Mouse (Mus musculus): Measurements from ENCODE around the gene 2510009E07Rik. TPM values are rescaled to one million over a fixed set of nuclear protein-coding genes. Genes with fewer than 3 reads are reported as not detected.

Gene 2510009E07Rik
- polyA plus RNA-seq, 2 experiments, result 1.6 to 1.9 TPM

DNA sequence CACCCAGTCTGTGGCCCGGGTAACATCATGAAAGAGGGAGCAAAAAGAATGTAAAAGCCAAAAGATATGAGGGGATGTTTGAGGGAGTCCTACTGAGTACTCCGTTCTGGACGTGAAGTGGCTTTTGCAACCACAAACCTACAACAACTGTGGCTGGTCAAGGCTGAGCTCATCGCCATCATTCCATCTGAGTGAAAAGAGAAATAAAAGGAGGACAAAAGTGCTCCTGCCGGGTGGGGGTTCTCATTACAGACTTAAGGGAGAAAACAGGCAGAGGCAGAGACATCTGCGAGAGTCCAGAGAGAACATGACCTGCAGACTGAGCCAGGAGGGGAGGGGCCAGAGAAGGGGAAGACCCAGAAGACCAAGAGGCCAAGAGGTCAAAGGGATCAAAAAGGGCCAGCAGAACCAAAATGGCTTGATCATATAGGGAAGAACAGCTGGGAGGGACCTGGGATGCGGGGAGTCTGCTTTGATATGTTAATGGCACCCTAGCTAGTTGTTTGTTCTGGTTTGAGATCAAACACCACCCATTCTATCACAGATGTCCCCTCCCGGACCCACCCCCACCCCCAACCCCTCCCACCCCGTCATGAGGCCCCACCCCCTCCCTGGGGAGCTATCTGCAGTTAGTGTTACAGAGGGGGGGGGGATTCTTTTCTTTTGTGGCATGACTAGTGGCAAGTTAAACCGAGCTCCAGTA is 7.3 kb upstream of the 2510009E07Rik start:
- Histone ChIP-seq H3K4me2 (ENCODE audit: low read depth) (no peak overlapping the region), H3K27me3 (ENCODE audit: control insufficient read depth, insufficient read depth, low read length) (no peaks in the 10 kb centered on the region; the same call in 1 of the 2 replicates), H3K9ac (replicated peaks) (no peak overlapping the region), H3K9me3 (ENCODE audit: control insufficient read depth, low read length) (no peaks in the 10 kb centered on the region), H3K27ac (no peak overlapping the region), H3K36me3 (replicated peaks; ENCODE audit: control insufficient read depth, insufficient read depth, low read depth) (no peaks in the 10 kb centered on the region), H3K4me1 (replicated peaks; ENCODE audit: control insufficient read depth in 2 of 2, insufficient read depth in 2 of 2, low read length in 1 of 2) (no peaks in the 10 kb centered on the region), H3K4me3 (ENCODE audit: insufficient read depth in 1 of 2, low read depth in 2 of 2, low read length in 2 of 2) (no peak overlapping the region)
- TF ChIP-seq CTCF (IDR thresholded peaks at IDR 0.05; ENCODE audit: low read depth) (no peak), EP300 (IDR thresholded peaks at IDR 0.05; ENCODE audit: low read depth) (no peak)
- no peak for DNase-seq (ENCODE audit: low read depth in 3 of 3, low spot score in 3 of 3)
- ATAC-seq (ENCODE audit: insufficient read depth), result no peak
- 44% methylated on average over 10 of the region's 10 CpGs for WGBS (ENCODE audit: insufficient replicate concordance)

GRCm38 (mm10) chr16:21698136-21698535 is 3.7 kb upstream of the 2510009E07Rik start:
- peaks cover 28% of the 10 kb centered on the region for H3K27me3 ChIP-seq (ENCODE audit: control insufficient read depth, insufficient read depth, low read length)
- H3K4me3 ChIP-seq (ENCODE audit: insufficient read depth in 1 of 2, low read depth in 2 of 2, low read length in 2 of 2), result no peak overlapping the region
- ATAC-seq (ENCODE audit: insufficient read depth) (no peak), DNase-seq (ENCODE audit: low read depth in 3 of 3, low spot score in 3 of 3) (no peak)
- no peaks in the 10 kb centered on the region for H3K9me3 ChIP-seq (ENCODE audit: control insufficient read depth, low read length)
- WGBS (ENCODE audit: insufficient replicate concordance), result 28% methylated on average over 3 of the region's 3 CpGs
- no peaks in the 10 kb centered on the region for H3K36me3 ChIP-seq (replicated peaks; ENCODE audit: control insufficient read depth, insufficient read depth, low read depth)
- H3K4me2 ChIP-seq (ENCODE audit: low read depth), result no peak overlapping the region
- 0 out of 4 replicates have a peak, but pooled peaks cover 0 to under 1% of the 10 kb centered on the region in 2 experiments for H3K4me1 ChIP-seq (replicated peaks; ENCODE audit: control insufficient read depth in 2 of 2, insufficient read depth in 2 of 2, low read length in 1 of 2)
- TF ChIP-seq EP300 (IDR thresholded peaks at IDR 0.05; ENCODE audit: low read depth), result no peak
- TF ChIP-seq CTCF (IDR thresholded peaks at IDR 0.05; ENCODE audit: low read depth), result no peak
- no peak overlapping the region for H3K27ac ChIP-seq
- no peak overlapping the region for H3K9ac ChIP-seq (replicated peaks)

DNA sequence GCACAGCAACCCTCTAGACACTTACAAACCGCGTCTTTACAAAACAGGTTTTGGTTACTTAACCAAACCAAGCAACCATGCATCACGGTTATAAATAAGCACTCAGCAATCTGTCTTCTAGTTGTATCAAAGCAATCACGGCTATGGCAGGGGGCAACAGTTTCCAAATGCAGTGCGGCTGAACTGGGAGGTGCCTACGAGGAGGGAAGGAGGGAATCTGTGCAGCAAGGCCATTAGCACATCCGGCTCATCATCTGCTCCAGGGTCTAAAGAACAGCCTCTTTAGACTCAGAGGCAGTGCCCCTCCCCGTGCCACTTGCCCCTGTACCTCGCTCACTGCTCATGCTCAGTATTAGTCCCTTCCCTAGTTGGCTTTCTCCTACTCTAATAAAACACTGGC is 2.5 kb upstream of the 2510009E07Rik start:
- H3K27me3 ChIP-seq (ENCODE audit: control insufficient read depth, insufficient read depth, low read length), result peaks cover 31% of the 10 kb centered on the region
- peaks cover 0 to 5% of the 10 kb centered on the region in 2 experiments; a peak in 1 of 4 replicates for H3K4me1 ChIP-seq (replicated peaks; ENCODE audit: control insufficient read depth in 2 of 2, insufficient read depth in 2 of 2, low read length in 1 of 2)
- TF ChIP-seq CTCF (IDR thresholded peaks at IDR 0.05; ENCODE audit: low read depth) (no peak), EP300 (IDR thresholded peaks at IDR 0.05; ENCODE audit: low read depth) (no peak)
- no peak overlapping the region for H3K9ac ChIP-seq (replicated peaks)
- DNase-seq (ENCODE audit: low read depth in 3 of 3, low spot score in 3 of 3) (no peak), ATAC-seq (ENCODE audit: insufficient read depth) (no peak)
- H3K36me3 ChIP-seq (replicated peaks; ENCODE audit: control insufficient read depth, insufficient read depth, low read depth), result no peaks in the 10 kb centered on the region
- H3K4me3 ChIP-seq (ENCODE audit: insufficient read depth in 1 of 2, low read depth in 2 of 2, low read length in 2 of 2), result no peak overlapping the region
- H3K27ac ChIP-seq, result no peak overlapping the region
- H3K9me3 ChIP-seq (ENCODE audit: control insufficient read depth, low read length), result no peaks in the 10 kb centered on the region
- WGBS (ENCODE audit: insufficient replicate concordance), result 64% methylated on average over 9 of the region's 9 CpGs
- H3K4me2 ChIP-seq (ENCODE audit: low read depth), result no peak overlapping the region

GRCm38 (mm10) chr16:21695242-21695578 is 745 bp upstream of the 2510009E07Rik start:
- DNase-seq (ENCODE audit: low read depth in 3 of 3, low spot score in 3 of 3) (no peak), ATAC-seq (ENCODE audit: insufficient read depth) (no peak)
- Histone ChIP-seq H3K27me3 (ENCODE audit: control insufficient read depth, insufficient read depth, low read length) (peaks cover 31% of the 10 kb centered on the region), H3K36me3 (replicated peaks; ENCODE audit: control insufficient read depth, insufficient read depth, low read depth) (no peaks in the 10 kb centered on the region), H3K9me3 (ENCODE audit: control insufficient read depth, low read length) (no peaks in the 10 kb centered on the region), H3K9ac (replicated peaks) (no peak overlapping the region), H3K4me2 (ENCODE audit: low read depth) (peak overlapping the region; percentile 69), H3K4me3 (ENCODE audit: insufficient read depth in 1 of 2, low read depth in 2 of 2, low read length in 2 of 2) (peak overlapping the region in 1 of 2 experiments; percentile 46; a peak in 2 of 4 replicates), H3K27ac (no peak overlapping the region), H3K4me1 (replicated peaks; ENCODE audit: control insufficient read depth in 2 of 2, insufficient read depth in 2 of 2, low read length in 1 of 2) (peaks cover 0 to 5% of the 10 kb centered on the region in 2 experiments; a peak in 1 of 4 replicates)
- WGBS (ENCODE audit: insufficient replicate concordance), result 12% methylated on average over 12 of the region's 12 CpGs
- TF ChIP-seq EP300 (IDR thresholded peaks at IDR 0.05; ENCODE audit: low read depth), result no peak
- no peak for TF ChIP-seq CTCF (IDR thresholded peaks at IDR 0.05; ENCODE audit: low read depth)

DNA sequence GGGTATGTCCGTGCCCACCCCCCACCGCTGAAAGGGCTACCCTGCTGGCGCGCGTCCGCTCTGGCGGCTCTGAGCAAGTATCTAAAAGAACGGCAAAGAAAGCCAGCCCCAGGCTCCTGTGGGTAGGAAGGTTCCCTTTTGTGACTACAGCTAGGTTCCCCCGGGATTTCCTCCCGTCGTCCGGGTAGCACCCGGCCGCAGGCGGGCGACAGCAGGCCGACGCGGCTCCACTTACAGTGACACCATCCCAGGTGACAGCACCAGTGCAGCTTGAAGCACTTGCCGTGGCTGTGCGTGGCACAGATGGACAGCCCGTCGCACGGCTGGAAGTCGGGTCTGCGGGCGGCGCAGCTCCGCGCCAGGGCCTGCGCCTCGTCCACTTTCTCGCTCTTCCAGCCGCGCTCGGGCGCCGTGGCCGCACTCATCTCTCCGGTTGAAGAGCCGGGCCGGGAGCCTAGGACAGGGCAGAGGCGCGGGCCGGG is 443 bp downstream of the 2510009E07Rik start:
- H3K27ac ChIP-seq, result no peak overlapping the region
- H3K9me3 ChIP-seq (ENCODE audit: control insufficient read depth, low read length), result no peaks in the 10 kb centered on the region
- peak overlapping the region; percentile 46 to 57 for H3K4me3 ChIP-seq (ENCODE audit: insufficient read depth in 1 of 2, low read depth in 2 of 2, low read length in 2 of 2)
- H3K36me3 ChIP-seq (replicated peaks; ENCODE audit: control insufficient read depth, insufficient read depth, low read depth), result no peaks in the 10 kb centered on the region
- under 1% methylated on average over 45 of the region's 45 CpGs for WGBS (ENCODE audit: insufficient replicate concordance)
- peak overlapping the region; percentile 69 for H3K4me2 ChIP-seq (ENCODE audit: low read depth)
- H3K27me3 ChIP-seq (ENCODE audit: control insufficient read depth, insufficient read depth, low read length), result peaks cover 31% of the 10 kb centered on the region
- ATAC-seq (ENCODE audit: insufficient read depth) (peak; percentile 58; the same call in 1 of the 2 replicates), DNase-seq (ENCODE audit: low read depth in 3 of 3, low spot score in 3 of 3) (no peak)
- H3K9ac ChIP-seq (replicated peaks), result peak overlapping the region; percentile 43; the same call in 1 of the 2 replicates
- TF ChIP-seq EP300 (IDR thresholded peaks at IDR 0.05; ENCODE audit: low read depth) (no peak), CTCF (IDR thresholded peaks at IDR 0.05; ENCODE audit: low read depth) (no peak)
- peaks cover 0 to 5% of the 10 kb centered on the region in 2 experiments; a peak in 1 of 4 replicates for H3K4me1 ChIP-seq (replicated peaks; ENCODE audit: control insufficient read depth in 2 of 2, insufficient read depth in 2 of 2, low read length in 1 of 2)

Data from liver, embryonic 14.5 days (tissue).